Mouse (Mus musculus): ENCODE results near the gene Aspn. TPM values are rescaled to one million over a fixed set of nuclear protein-coding genes. Genes with fewer than 3 reads are reported as not detected.
A peak's percentile ranks its signal among the peaks of the same experiment; 100 is the strongest.
"Not testable (repeated sequence)": the region's sequence is repeated elsewhere in the genome, so short reads cannot be mapped to it uniquely, and the experiment has no call there.

Gene Aspn
- polyA plus RNA-seq, 1 experiment from 2014 or later = 12.8 TPM

- no peak for TF ChIP-seq CTCF (IDR thresholded peaks at IDR 0.05; ENCODE audit: low read depth)
- peak; percentile 78 for DNase-seq
- peak within 1 kb of the TSS; percentile 18; the same call in 1 of the 2 replicates for H3K4me2 ChIP-seq
- no peaks in the 10 kb centered on the region for H3K27me3 ChIP-seq (ENCODE audit: insufficient read depth, low read length)
- 41% methylated on average over 8 of the region's 8 CpGs for WGBS
- peak; percentile 56 for ATAC-seq (ENCODE audit: insufficient read depth)
- H3K27ac ChIP-seq (ENCODE audit: low read depth) = peak within 1 kb of the TSS; percentile 94
- H3K36me3 ChIP-seq (ENCODE audit: insufficient read depth) = no peaks in the 10 kb centered on the region
- H3K4me1 ChIP-seq (ENCODE audit: insufficient read depth) = 0 out of 2 replicates have a peak, but pooled peaks cover 3% of the 10 kb centered on the region
- no peak within 1 kb of the TSS for H3K4me3 ChIP-seq (ENCODE audit: low read depth, low read length)
- no peak within 1 kb of the TSS for H3K9ac ChIP-seq
- H3K9me3 ChIP-seq (ENCODE audit: low read depth, low read length) = no peaks in the 10 kb centered on the region
Observed at GRCm38 (mm10) chr13:49581541-49582530, 37.6 kb downstream of the Aspn start, which contains the start of gene Omd. Gene Omd, plus strand, starts transcription at chr13:49582462.

GRCm38 (mm10) chr13:49583859-49584258 is 39.6 kb downstream of the Aspn start:
- Histone ChIP-seq H3K27ac (ENCODE audit: low read depth) (no peak overlapping the region), H3K9ac (no peak overlapping the region)
- TF ChIP-seq CTCF (IDR thresholded peaks at IDR 0.05; ENCODE audit: low read depth) = no peak

GRCm38 (mm10) chr13:49584307-49585005 is 40.2 kb downstream of the Aspn start:
- H3K27me3 ChIP-seq (ENCODE audit: insufficient read depth, low read length) = no peaks in the 10 kb centered on the region
- 64% methylated on average over 8 of the region's 8 CpGs for WGBS
- no peak for ATAC-seq (ENCODE audit: insufficient read depth)
- H3K27ac ChIP-seq (ENCODE audit: low read depth) = no peak overlapping the region
- H3K9me3 ChIP-seq (ENCODE audit: low read depth, low read length) = no peaks in the 10 kb centered on the region
- no peaks in the 10 kb centered on the region for H3K4me1 ChIP-seq (ENCODE audit: insufficient read depth)
- H3K4me2 ChIP-seq = no peak overlapping the region
- no peak for TF ChIP-seq CTCF (IDR thresholded peaks at IDR 0.05; ENCODE audit: low read depth)
- DNase-seq = peak; percentile 77
- no peak overlapping the region for H3K4me3 ChIP-seq (ENCODE audit: low read depth, low read length)
- no peak overlapping the region for H3K9ac ChIP-seq
- H3K36me3 ChIP-seq (ENCODE audit: insufficient read depth) = no peaks in the 10 kb centered on the region

More at GRCm38 (mm10) chr13:49583859-49584258, 39.6 kb downstream of the Aspn start:
- H3K27me3 ChIP-seq (ENCODE audit: insufficient read depth, low read length) = no peaks in the 10 kb centered on the region
- no peaks in the 10 kb centered on the region for H3K9me3 ChIP-seq (ENCODE audit: low read depth, low read length)
- no peaks in the 10 kb centered on the region for H3K36me3 ChIP-seq (ENCODE audit: insufficient read depth)
- no peak overlapping the region for H3K4me3 ChIP-seq (ENCODE audit: low read depth, low read length)
- DNase-seq (no peak), ATAC-seq (ENCODE audit: insufficient read depth) (no peak)
- no peaks in the 10 kb centered on the region for H3K4me1 ChIP-seq (ENCODE audit: insufficient read depth)
- no peak overlapping the region for H3K4me2 ChIP-seq

- Histone ChIP-seq H3K4me3 (ENCODE audit: low read depth, low read length) (no peak overlapping the region), H3K9me3 (ENCODE audit: low read depth, low read length) (no peaks in the 10 kb centered on the region), H3K4me1 (ENCODE audit: insufficient read depth) (no peaks in the 10 kb centered on the region), H3K9ac (no peak overlapping the region), H3K4me2 (no peak overlapping the region), H3K36me3 (ENCODE audit: insufficient read depth) (no peaks in the 10 kb centered on the region), H3K27ac (ENCODE audit: low read depth) (no peak overlapping the region), H3K27me3 (ENCODE audit: insufficient read depth, low read length) (no peaks in the 10 kb centered on the region)
- DNase-seq (no peak), ATAC-seq (ENCODE audit: insufficient read depth) (no peak)
- TF ChIP-seq CTCF (IDR thresholded peaks at IDR 0.05; ENCODE audit: low read depth) = no peak
- 93% methylated on average over 6 of the region's 6 CpGs for WGBS
Observed at GRCm38 (mm10) chr13:49586062-49586461, 41.8 kb downstream of the Aspn start.

GRCm38 (mm10) chr13:49602541-49602940 is 58.3 kb downstream of the Aspn start:
- not testable (repeated sequence) for H3K9ac ChIP-seq; H3K27ac ChIP-seq (ENCODE audit: low read depth); ATAC-seq (ENCODE audit: insufficient read depth); H3K27me3 ChIP-seq (ENCODE audit: insufficient read depth, low read length); H3K4me1 ChIP-seq (ENCODE audit: insufficient read depth); H3K4me3 ChIP-seq (ENCODE audit: low read depth, low read length); H3K4me2 ChIP-seq; DNase-seq; H3K36me3 ChIP-seq (ENCODE audit: insufficient read depth); H3K9me3 ChIP-seq (ENCODE audit: low read depth, low read length)
- 85% methylated on average over 2 of the region's 2 CpGs for WGBS

GRCm38 (mm10) chr13:49603603-49604002 is 59.4 kb downstream of the Aspn start:
- Histone ChIP-seq H3K4me1 (ENCODE audit: insufficient read depth) (no peaks in the 10 kb centered on the region), H3K9me3 (ENCODE audit: low read depth, low read length) (no peaks in the 10 kb centered on the region), H3K27ac (ENCODE audit: low read depth) (no peak overlapping the region), H3K9ac (no peak overlapping the region), H3K4me3 (ENCODE audit: low read depth, low read length) (no peak overlapping the region), H3K36me3 (ENCODE audit: insufficient read depth) (no peaks in the 10 kb centered on the region), H3K4me2 (no peak overlapping the region), H3K27me3 (ENCODE audit: insufficient read depth, low read length) (no peaks in the 10 kb centered on the region)
- no peak for ATAC-seq (ENCODE audit: insufficient read depth)
- DNase-seq = no peak
- TF ChIP-seq CTCF (IDR thresholded peaks at IDR 0.05; ENCODE audit: low read depth) = no peak

GRCm38 (mm10) chr13:49607714-49608113 is 63.5 kb downstream of the Aspn start, which contains the start of gene Ogn:
Gene Ogn, plus strand, starts transcription at chr13:49608046.
- no peaks in the 10 kb centered on the region for H3K36me3 ChIP-seq (ENCODE audit: insufficient read depth)
- 43% methylated on average over 4 of the region's 4 CpGs for WGBS
- peak within 1 kb of the TSS; percentile 28 for H3K4me3 ChIP-seq (ENCODE audit: low read depth, low read length)
- no peaks in the 10 kb centered on the region for H3K9me3 ChIP-seq (ENCODE audit: low read depth, low read length)
- DNase-seq (peak; percentile 91), ATAC-seq (ENCODE audit: insufficient read depth) (peak; percentile 89)
- no peak for TF ChIP-seq CTCF (IDR thresholded peaks at IDR 0.05; ENCODE audit: low read depth)
- H3K27me3 ChIP-seq (ENCODE audit: insufficient read depth, low read length) = no peaks in the 10 kb centered on the region
- H3K4me2 ChIP-seq = peak within 1 kb of the TSS; percentile 44
- H3K27ac ChIP-seq (ENCODE audit: low read depth) = peak within 1 kb of the TSS; percentile 65; the same call in 1 of the 2 replicates
- H3K9ac ChIP-seq = no peak within 1 kb of the TSS
- no peaks in the 10 kb centered on the region for H3K4me1 ChIP-seq (ENCODE audit: insufficient read depth)
